In genomic region chr16:88823736-88824135, GRCm38 (mm10) we compare ENCODE assay signal across 11 mouse cellular contexts. TPM values are rescaled to one million over a fixed set of nuclear protein-coding genes. Genes with fewer than 3 reads are reported as not detected.
DNase-seq lines count a peak whose midpoint lies in the region; TF ChIP-seq lines count a peak whose summit lies in the region.
"Had no signal": no experiment of that assay in that cellular context is flagged by ENCODE, and none has a peak within 500 bp of the region (broad histone marks: within the 10 kb centered on the region; RNA-seq: fewer than 3 reads in every experiment).

No protein-coding gene starts in this region.

- DNase-seq in heart, adult 2 months: no peak
- no peak for DNase-seq in heart, adult 11 months
- peak; percentile 30 for DNase-seq in lung, postnatal 10 days
- no peak for DNase-seq in lung, adult 2 months
- peak; percentile 35 for DNase-seq in brain, adult 2 months (ENCODE audit: low read depth, low spot score)
- DNase-seq in mesoderm, embryonic 11.5 days (ENCODE audit: low read depth, low spot score): peak; percentile 61
- DNase-seq in c-Kit-positive CD71-positive TER-119-positive erythroid progenitor cells, embryonic 14.5 days (ENCODE audit: low spot score): no peak
- no peak for DNase-seq in urinary bladder, postnatal 25 days (ENCODE audit: low spot score)
- DNase-seq: adrenal gland, postnatal 14 days had no signal

- no peaks in the 10 kb centered on the region for H3K79me2 ChIP-seq in heart, adult 2 months (replicated peaks; ENCODE audit: control insufficient read depth, insufficient read depth, low read length)

- WGBS in heart, adult 2 months: 74% methylated on average over 3 of the region's 3 CpGs
- WGBS in lung, adult 2 months: 75% methylated on average over 3 of the region's 3 CpGs

- TF ChIP-seq CTCF in heart, adult 2 months (IDR thresholded peaks at IDR 0.05): peak; percentile 51
- no peak for TF ChIP-seq CTCF in lung, adult 2 months (IDR thresholded peaks at IDR 0.05; ENCODE audit: insufficient read depth, low read length)

- no peak for TF ChIP-seq POLR2A in heart, adult 2 months (IDR thresholded peaks at IDR 0.05; ENCODE audit: insufficient read depth, low read depth, low read length)
- no peak for TF ChIP-seq POLR2A in lung, adult 2 months (IDR thresholded peaks at IDR 0.05; ENCODE audit: borderline replicate concordance, extremely low read depth, low read depth, low read length)

- no peaks in the 10 kb centered on the region for H3K27me3 ChIP-seq in heart, adult 2 months (ENCODE audit: control insufficient read depth, insufficient read depth, low read length)
- H3K27me3 ChIP-seq: limb, embryonic 15.5 days had no signal

- intact Hi-C loops in heart, adult 2 months (cut with DNase I): no loop called here

- H3K27ac ChIP-seq in heart, adult 2 months: no peak overlapping the region
- H3K27ac ChIP-seq: limb, embryonic 15.5 days had no signal

- no peak for TF ChIP-seq EP300 in heart, adult 2 months (IDR thresholded peaks at IDR 0.05; ENCODE audit: insufficient read depth, low read depth, low read length)

- H3K4me3 ChIP-seq in heart, adult 2 months: no peak overlapping the region
- H3K4me3 ChIP-seq in lung, adult 2 months (replicated peaks; ENCODE audit: extremely low read depth, low read depth, low read length): no peak overlapping the region
- H3K4me3 ChIP-seq: limb, embryonic 15.5 days had no signal

- no peaks in the 10 kb centered on the region for H3K4me1 ChIP-seq in heart, adult 2 months (ENCODE audit: control insufficient read depth, insufficient read depth, low read length)
- no peaks in the 10 kb centered on the region for H3K4me1 ChIP-seq in lung, adult 2 months (ENCODE audit: control insufficient read depth, insufficient read depth, low read length)
- H3K4me1 ChIP-seq: limb, embryonic 15.5 days had no signal

- no peaks in the 10 kb centered on the region for H3K36me3 ChIP-seq in heart, adult 2 months (ENCODE audit: control insufficient read depth, insufficient read depth, low read length)
- H3K36me3 ChIP-seq: limb, embryonic 15.5 days had no signal

- no peak overlapping the region for H3K9ac ChIP-seq in heart, adult 2 months (ENCODE audit: low read depth, low read length)
- H3K9ac ChIP-seq: limb, embryonic 15.5 days had no signal

RNA-seq across cellular contexts. Expression of gene Krtap14, which starts 2.2 kb away (rescaled TPM):
- total RNA-seq in heart, adult 2 months (2021): not detected
- polyA plus RNA-seq in heart, adult 2 months (2012; rRNA removed): not detected in 2 replicates
- polyA plus RNA-seq in lung, adult 2 months (2012; rRNA removed): not detected in 2 replicates
- total RNA-seq: adrenal gland, postnatal 14 days had no signal
- polyA plus RNA-seq: gonadal fat pad, adult 2 months; limb, embryonic 15.5 days had no signal

RNA-seq across cellular contexts. Expression of gene Krtap15, which starts 3.7 kb away (rescaled TPM):
- total RNA-seq in heart, adult 2 months (2021): not detected
- polyA plus RNA-seq in heart, adult 2 months (2012; rRNA removed): not detected in 2 replicates
- not detected in 2 replicates for polyA plus RNA-seq in lung, adult 2 months (2012; rRNA removed)
- total RNA-seq: adrenal gland, postnatal 14 days had no signal
- polyA plus RNA-seq: gonadal fat pad, adult 2 months; limb, embryonic 15.5 days had no signal

RNA-seq across cellular contexts. Expression of gene Gm20741, which starts 11.7 kb away (rescaled TPM):
- total RNA-seq in heart, adult 2 months (2021): not detected
- polyA plus RNA-seq in heart, adult 2 months (2012; rRNA removed): not detected in 2 replicates
- polyA plus RNA-seq in lung, adult 2 months (2012; rRNA removed): not detected in 2 replicates
- total RNA-seq: adrenal gland, postnatal 14 days had no signal
- polyA plus RNA-seq: gonadal fat pad, adult 2 months had no signal

RNA-seq across cellular contexts. Expression of gene Krtap19-1, which starts 45.5 kb away (rescaled TPM):
- not detected for total RNA-seq in heart, adult 2 months (2021)
- not detected in 2 replicates for polyA plus RNA-seq in heart, adult 2 months (2012; rRNA removed)
- not detected in 2 replicates for polyA plus RNA-seq in lung, adult 2 months (2012; rRNA removed)
- total RNA-seq: adrenal gland, postnatal 14 days had no signal
- polyA plus RNA-seq: gonadal fat pad, adult 2 months; limb, embryonic 15.5 days had no signal

RNA-seq across cellular contexts. Expression of gene Gm5965, which starts 46.0 kb away (rescaled TPM):
- total RNA-seq in heart, adult 2 months (2021): not detected
- not detected in 2 replicates for polyA plus RNA-seq in heart, adult 2 months (2012; rRNA removed)
- polyA plus RNA-seq in lung, adult 2 months (2012; rRNA removed): not detected in 2 replicates
- total RNA-seq: adrenal gland, postnatal 14 days had no signal
- polyA plus RNA-seq: gonadal fat pad, adult 2 months had no signal

Comparison
In these comparisons a context has a peak if more than half of its experiments do, and no peak if none do; other contexts are left out.
1. DNase-seq: peak in lung, postnatal 10 days (single experiment), brain, adult 2 months (single experiment) and mesoderm, embryonic 11.5 days (single experiment); none in heart, adult 2 months (0 of 2), heart, adult 11 months (single experiment), lung, adult 2 months (single experiment), c-Kit-positive CD71-positive TER-119-positive erythroid progenitor cells, embryonic 14.5 days (single experiment) and urinary bladder, postnatal 25 days (single experiment).